Mouse (Mus musculus) embryonic fibroblast, embryonic 13.5 days (primary cell): Measurements from ENCODE around the gene Cyb5rl.

ENCODE experiments used
- CTCF ChIP-seq: IDR thresholded peaks from 2 replicates; pipeline ENCODE4 v1.5.1; 2011; ENCODE audit warnings: mild to moderate bottlenecking, control low read depth, low read length, moderate library complexity, borderline replicate concordance; ENCODE audit not compliant: insufficient read depth
- POLR2A ChIP-seq: IDR thresholded peaks from 2 replicates; pipeline ENCODE4 v1.6.1; 2011; ENCODE audit warnings: low read depth, mild to moderate bottlenecking, control low read depth, low read length, moderate library complexity

- TF ChIP-seq CTCF (no peak), POLR2A (no peak)
Observed at GRCm38 (mm10) chr4:107058346-107058745, 8.4 kb upstream of the Cyb5rl start.
